Mouse (Mus musculus): ENCODE measurements at regions not wholly inside any gene's neighbourhood (a gene's known extent, or its start where the extent isn't known, plus 50 kb on each side); places are given as distances from the start of the nearest gene placed in this dataset.

DNA sequence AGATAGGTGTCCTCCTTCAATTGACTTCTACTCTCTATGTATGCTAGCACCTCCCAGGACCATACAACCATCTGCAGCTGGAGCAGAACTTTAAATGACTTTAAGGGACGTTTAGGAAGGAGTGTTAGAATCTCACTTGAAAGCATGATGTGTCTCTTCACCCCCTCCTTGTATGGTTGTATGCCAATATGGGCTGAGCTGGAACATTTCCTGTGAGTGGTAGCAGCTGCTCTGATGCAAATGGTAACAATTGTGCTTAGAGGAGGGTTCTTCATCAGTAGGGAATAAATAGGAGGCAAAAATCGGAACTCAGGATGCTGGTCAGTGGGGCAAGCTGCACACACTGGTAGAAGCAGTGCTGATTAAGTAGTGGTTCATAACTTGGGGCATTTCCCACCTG is 294.1 kb upstream of the Dpp10 start:
- Histone ChIP-seq H3K27ac (replicated peaks; ENCODE audit: low read depth, low read length) (no peak overlapping the region), H3K4me3 (replicated peaks; ENCODE audit: low read length) (no peak overlapping the region), H3K36me3 (ENCODE audit: control insufficient read depth, insufficient read depth, low read length) (no peaks in the 10 kb centered on the region), H3K4me1 (ENCODE audit: control insufficient read depth, insufficient read depth, low read length) (no peaks in the 10 kb centered on the region), H3K4me2 (replicated peaks; ENCODE audit: low read depth, low read length, severe bottlenecking) (no peak overlapping the region), H3K27me3 (ENCODE audit: control insufficient read depth, insufficient read depth, low read length) (no peaks in the 10 kb centered on the region), H3K9me3 (ENCODE audit: control insufficient read depth, low read length) (no peaks in the 10 kb centered on the region), H3K9ac (ENCODE audit: low read depth, low read length, severe bottlenecking) (no peak overlapping the region)
- ATAC-seq (ENCODE audit: low FRiP score, low read depth) = no peak
- no peak for TF ChIP-seq POLR2A (IDR thresholded peaks at IDR 0.05; ENCODE audit: borderline replicate concordance, extremely low read depth, insufficient read depth, insufficient read length)
- 65% methylated on average over 2 of the region's 2 CpGs for WGBS
- no peak for DNase-seq (ENCODE audit: low spot score)

DNA sequence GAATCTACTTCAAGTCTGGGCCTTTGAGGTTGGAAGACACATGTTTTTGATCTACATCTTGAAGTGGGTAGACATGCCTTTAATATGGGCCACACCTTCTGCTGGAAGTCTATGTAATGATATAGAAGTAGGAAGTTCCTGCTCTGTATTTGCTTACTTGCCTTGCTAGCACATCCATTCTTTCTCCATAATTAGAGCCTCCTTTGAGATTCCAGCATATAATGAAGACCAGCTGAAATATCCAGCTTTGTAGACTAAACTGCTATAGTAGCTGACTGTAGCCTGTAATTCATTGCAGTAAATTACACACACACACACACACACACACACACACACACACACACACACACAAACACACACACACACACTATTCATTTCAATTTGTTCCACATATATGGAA is 293.3 kb upstream of the Dpp10 start:
- DNase-seq (ENCODE audit: low spot score) (no peak), ATAC-seq (ENCODE audit: low FRiP score, low read depth) (no peak)
- Histone ChIP-seq H3K27me3 (ENCODE audit: control insufficient read depth, insufficient read depth, low read length) (no peaks in the 10 kb centered on the region), H3K4me2 (replicated peaks; ENCODE audit: low read depth, low read length, severe bottlenecking) (no peak overlapping the region), H3K9ac (ENCODE audit: low read depth, low read length, severe bottlenecking) (no peak overlapping the region), H3K4me3 (replicated peaks; ENCODE audit: low read length) (no peak overlapping the region), H3K4me1 (ENCODE audit: control insufficient read depth, insufficient read depth, low read length) (no peaks in the 10 kb centered on the region), H3K36me3 (ENCODE audit: control insufficient read depth, insufficient read depth, low read length) (no peaks in the 10 kb centered on the region), H3K9me3 (ENCODE audit: control insufficient read depth, low read length) (no peaks in the 10 kb centered on the region), H3K27ac (replicated peaks; ENCODE audit: low read depth, low read length) (no peak overlapping the region)
- TF ChIP-seq POLR2A (IDR thresholded peaks at IDR 0.05; ENCODE audit: borderline replicate concordance, extremely low read depth, insufficient read depth, insufficient read length) = no peak

DNA sequence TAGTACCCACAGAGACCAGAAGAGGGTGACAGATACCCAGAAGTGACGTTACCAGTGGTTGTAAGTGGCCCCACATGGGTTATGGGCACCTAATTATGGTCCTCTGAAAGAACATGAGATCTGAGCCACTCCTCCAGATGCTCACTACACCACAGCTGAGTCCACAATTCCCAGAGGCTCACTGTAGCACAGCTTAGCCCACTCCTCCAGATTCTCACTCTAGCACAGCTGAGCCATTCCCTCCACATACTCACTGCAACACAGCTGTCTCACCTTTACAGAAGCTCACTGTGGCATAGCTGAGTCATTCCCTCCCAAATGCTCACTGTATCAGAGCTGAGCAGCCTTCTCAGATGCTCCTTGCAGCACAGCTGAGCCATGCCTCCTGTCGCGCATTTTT is 286.9 kb upstream of the Dpp10 start:
- no peak overlapping the region for H3K27ac ChIP-seq (replicated peaks; ENCODE audit: low read depth, low read length)
- no peaks in the 10 kb centered on the region for H3K36me3 ChIP-seq (ENCODE audit: control insufficient read depth, insufficient read depth, low read length)
- H3K4me3 ChIP-seq (replicated peaks; ENCODE audit: low read length) = no peak overlapping the region
- no peak overlapping the region for H3K9ac ChIP-seq (ENCODE audit: low read depth, low read length, severe bottlenecking)
- no peaks in the 10 kb centered on the region for H3K4me1 ChIP-seq (ENCODE audit: control insufficient read depth, insufficient read depth, low read length)
- no peaks in the 10 kb centered on the region for H3K27me3 ChIP-seq (ENCODE audit: control insufficient read depth, insufficient read depth, low read length)
- H3K9me3 ChIP-seq (ENCODE audit: control insufficient read depth, low read length) = no peaks in the 10 kb centered on the region
- no peak for DNase-seq (ENCODE audit: low spot score)
- H3K4me2 ChIP-seq (replicated peaks; ENCODE audit: low read depth, low read length, severe bottlenecking) = no peak overlapping the region
- no peak for ATAC-seq (ENCODE audit: low FRiP score, low read depth)
- 72% methylated on average over 3 of the region's 3 CpGs for WGBS
- TF ChIP-seq POLR2A (IDR thresholded peaks at IDR 0.05; ENCODE audit: borderline replicate concordance, extremely low read depth, insufficient read depth, insufficient read length) = no peak
